Mouse (Mus musculus) adrenal gland, postnatal 0 days (tissue): Measurements from ENCODE around the gene Hapln2. TPM values are rescaled to one million over a fixed set of nuclear protein-coding genes. Genes with fewer than 3 reads are reported as not detected.

Experiments
- polyA plus RNA-seq: library from polyadenylated mRNA; unstranded; fragments of >200 nt; fragmentation: Nextera tagmentation; extraction: Ambion mirVana; gene quantifications from 2 replicates; pipeline ENCODE4 v1.2.1, GENCODE M21; 2015

The Hapln2 gene
- polyA plus RNA-seq = 0.11 TPM in 1 of 2 replicates, not detected in the other

GRCm38 (mm10) chr3:88027434-88028186 lies at the start of gene Hapln2:
Gene Hapln2, minus strand, starts transcription at chr3:88027583.

DNA sequence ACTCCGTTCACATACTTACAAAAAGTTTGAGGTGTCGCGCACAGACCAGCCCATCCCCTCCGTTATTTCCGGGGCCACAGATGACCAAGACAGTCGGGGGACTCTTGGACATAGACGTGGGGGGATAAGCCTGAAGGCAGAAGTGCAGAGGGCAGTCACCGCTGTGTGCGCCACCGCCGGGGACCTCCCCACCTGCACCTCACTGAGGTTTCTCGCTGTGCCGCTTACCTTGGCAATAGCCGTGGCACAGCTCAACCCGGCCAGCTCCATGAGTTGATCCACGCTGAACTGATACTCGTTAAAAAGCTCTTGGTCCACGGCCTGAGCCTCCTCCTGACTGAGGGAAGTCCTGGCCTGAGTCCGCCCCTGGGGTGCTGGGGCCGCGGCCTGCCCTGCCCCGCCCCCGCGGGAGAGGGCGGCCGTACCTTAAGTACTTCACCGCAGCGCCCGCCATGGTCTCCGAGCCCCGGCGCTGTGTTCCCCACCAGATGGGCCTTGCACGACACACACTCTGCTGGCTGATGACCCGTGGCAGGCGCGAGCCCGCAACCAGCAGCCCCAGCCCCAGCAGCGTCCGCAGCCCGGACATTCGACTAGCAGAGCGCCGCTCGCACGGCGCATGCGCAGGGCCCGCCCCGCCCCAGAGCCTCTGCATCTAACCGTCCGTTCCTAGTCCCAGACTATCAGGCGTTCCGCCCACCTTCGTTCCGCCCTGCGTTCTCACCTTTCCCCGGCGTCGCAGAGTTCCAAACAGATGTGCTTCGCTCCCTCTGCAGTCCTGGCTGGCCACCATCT lies 30.7 kb upstream of the Hapln2 start, which contains the start of gene Naxe:
TSS of gene Naxe (minus strand) at position 594 of the 795 bp plus-strand sequence.

DNA sequence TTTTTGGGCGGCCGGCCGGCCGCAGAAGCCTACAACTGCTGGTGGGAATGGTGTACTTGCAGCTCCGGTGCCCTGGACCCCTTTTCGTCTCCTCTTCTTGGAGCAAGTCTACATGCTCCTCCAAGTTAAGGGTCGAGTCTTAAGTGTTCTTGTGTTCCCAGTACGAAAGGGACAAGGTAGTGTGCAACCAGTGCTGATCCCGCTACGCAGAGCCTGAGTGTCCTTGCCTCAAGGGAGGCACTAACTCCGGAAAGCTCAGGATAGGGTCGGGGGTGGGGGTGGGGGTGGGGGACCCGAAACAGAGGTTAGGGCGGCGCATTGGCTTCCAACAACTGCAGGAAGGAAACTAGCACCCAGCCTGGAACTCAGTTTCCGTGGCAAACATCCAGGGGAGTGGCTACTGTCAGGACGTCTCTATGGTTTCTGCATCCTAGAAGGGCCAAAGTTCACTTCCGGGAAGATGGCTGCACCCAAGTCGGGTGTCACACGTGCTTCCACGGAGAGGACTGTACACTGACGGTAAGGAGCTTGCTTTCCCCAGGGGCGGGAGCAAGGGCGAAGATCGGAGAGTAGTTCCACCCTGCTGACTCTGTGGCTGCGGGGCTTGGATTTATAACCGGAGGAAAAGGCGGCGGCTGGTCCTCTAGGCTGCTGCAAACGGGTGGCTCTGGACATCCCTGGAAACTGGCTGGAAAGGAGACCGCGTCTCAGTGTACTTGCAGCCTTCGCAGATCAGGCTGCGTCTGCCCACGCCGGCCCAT lies 15.5 kb upstream of the Hapln2 start, which contains the start of gene Gpatch4:
TSS of gene Gpatch4 (plus strand) at position 448 of the 761 bp plus-strand sequence.

DNA sequence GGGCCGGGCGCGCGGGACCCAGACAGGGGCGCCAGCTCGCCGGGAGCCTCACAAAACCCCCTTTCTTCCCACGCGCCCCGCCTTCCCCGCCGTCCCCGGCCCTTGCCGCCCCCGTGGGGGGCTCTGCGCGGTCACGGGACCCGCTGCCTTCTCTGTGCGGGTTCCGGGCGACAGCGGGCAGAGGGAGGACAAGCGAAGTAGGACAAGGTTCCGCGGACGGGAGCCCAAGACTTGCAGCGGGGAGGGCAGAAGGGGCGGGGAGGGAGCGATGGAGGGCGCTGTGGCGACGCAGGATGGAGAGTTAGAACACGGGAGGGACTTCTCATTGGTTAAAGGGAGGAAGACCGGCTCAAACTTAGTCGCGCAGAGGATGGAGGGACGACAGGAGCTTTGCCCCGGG lies 27.2 kb downstream of the Hapln2 start, which contains the start of gene Bcan:
TSS of gene Bcan (minus strand) at position 50 of the 400 bp plus-strand sequence.

Other genes starting within 250 kb of the Hapln2 start
- gene Ntrk1, start 232.4 kb downstream of the Hapln2 start, polyA plus RNA-seq = 29.0 and 133 TPM in 2 replicates
- 0.87 and 3.3 TPM in 2 replicates for gene Insrr, start 230.6 kb downstream of the Hapln2 start, polyA plus RNA-seq
- 17.6 and 20.3 TPM in 2 replicates for gene Pear1, start 203.3 kb downstream of the Hapln2 start, polyA plus RNA-seq
- 0.21 TPM in 1 of 2 replicates, not detected in the other for gene Sh2d2a, start 180.8 kb downstream of the Hapln2 start, polyA plus RNA-seq
- 12.9 and 13.1 TPM in 2 replicates for gene Prcc, start 142.0 kb downstream of the Hapln2 start, polyA plus RNA-seq
- 129 and 149 TPM in 2 replicates for gene Hdgf, start 121.3 kb downstream of the Hapln2 start, polyA plus RNA-seq
- gene Mrpl24, start 108.1 kb downstream of the Hapln2 start, polyA plus RNA-seq = 101 and 121 TPM in 2 replicates
- gene Isg20l2, start 97.3 kb downstream of the Hapln2 start, polyA plus RNA-seq = 17.3 and 22.7 TPM in 2 replicates
- 9.1 and 14.5 TPM in 2 replicates for gene Rrnad1, start 96.9 kb downstream of the Hapln2 start, polyA plus RNA-seq
- 6.4 and 11.8 TPM in 2 replicates for gene Crabp2, start 78.9 kb downstream of the Hapln2 start, polyA plus RNA-seq
- gene Nes, start 56.5 kb downstream of the Hapln2 start, polyA plus RNA-seq = 6.7 and 8.3 TPM in 2 replicates
- 5.2 and 9.7 TPM in 2 replicates for gene Bcan, start 27.4 kb downstream of the Hapln2 start, polyA plus RNA-seq
- 15.4 and 16.1 TPM in 2 replicates for gene Gpatch4, start 15.5 kb upstream of the Hapln2 start, polyA plus RNA-seq
- gene Naxe, start 30.9 kb upstream of the Hapln2 start, polyA plus RNA-seq = 197 and 241 TPM in 2 replicates
- not detected in 2 replicates for gene Ttc24, start 50.7 kb upstream of the Hapln2 start, polyA plus RNA-seq
- gene Iqgap3, start 54.4 kb upstream of the Hapln2 start, polyA plus RNA-seq = 3.7 and 3.8 TPM in 2 replicates
- gene Mef2d, start 114.8 kb upstream of the Hapln2 start, polyA plus RNA-seq = 16.6 and 22.4 TPM in 2 replicates
- gene Rhbg, start 227.1 kb upstream of the Hapln2 start, polyA plus RNA-seq = 0.44 and 0.46 TPM in 2 replicates